Mouse (Mus musculus): ENCODE results near the gene Gm45808. TPM values are rescaled to one million over a fixed set of nuclear protein-coding genes. Genes with fewer than 3 reads are reported as not detected.
"Not testable (repeated sequence)": the region's sequence is repeated elsewhere in the genome, so short reads cannot be mapped to it uniquely, and the experiment has no call there.

Gene Gm45808
- polyA plus RNA-seq, 1 experiment from 2014 or later, result not detected

DNA sequence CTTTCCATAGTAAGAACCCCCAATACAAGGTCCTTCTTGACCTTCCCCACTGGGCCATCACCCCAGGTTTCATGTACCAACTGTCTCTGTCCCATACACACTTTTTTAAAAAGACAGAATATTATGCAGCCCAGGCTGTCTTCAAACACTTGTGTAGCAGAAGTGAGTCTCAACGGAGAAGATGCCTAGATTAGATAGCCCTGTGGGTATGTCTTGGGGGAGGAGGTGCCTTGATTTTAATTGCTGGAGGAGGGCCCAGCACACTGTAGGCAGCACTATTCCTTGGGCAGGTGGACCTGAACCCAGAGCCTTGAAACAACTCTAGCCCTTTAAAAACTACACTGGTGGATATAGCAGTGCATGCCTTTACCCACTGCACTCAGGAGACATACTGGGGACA lies 4.4 kb downstream of the Gm45808 start:
- H3K9me3 ChIP-seq (replicated peaks), result no peaks in the 10 kb centered on the region
- no peak overlapping the region for H3K4me3 ChIP-seq (replicated peaks)
- ATAC-seq (ENCODE audit: low FRiP score), result no peak
- H3K27ac ChIP-seq (replicated peaks), result no peak overlapping the region
- no peaks in the 10 kb centered on the region for H3K27me3 ChIP-seq (replicated peaks)
- H3K9ac ChIP-seq (replicated peaks), result no peak overlapping the region
- 0 out of 2 replicates have a peak, but pooled peaks cover 1% of the 10 kb centered on the region for H3K4me1 ChIP-seq
- WGBS, result 91% methylated on average over 1 of the region's 1 CpGs
- H3K36me3 ChIP-seq, result no peaks in the 10 kb centered on the region
- no peak overlapping the region for H3K4me2 ChIP-seq

DNA sequence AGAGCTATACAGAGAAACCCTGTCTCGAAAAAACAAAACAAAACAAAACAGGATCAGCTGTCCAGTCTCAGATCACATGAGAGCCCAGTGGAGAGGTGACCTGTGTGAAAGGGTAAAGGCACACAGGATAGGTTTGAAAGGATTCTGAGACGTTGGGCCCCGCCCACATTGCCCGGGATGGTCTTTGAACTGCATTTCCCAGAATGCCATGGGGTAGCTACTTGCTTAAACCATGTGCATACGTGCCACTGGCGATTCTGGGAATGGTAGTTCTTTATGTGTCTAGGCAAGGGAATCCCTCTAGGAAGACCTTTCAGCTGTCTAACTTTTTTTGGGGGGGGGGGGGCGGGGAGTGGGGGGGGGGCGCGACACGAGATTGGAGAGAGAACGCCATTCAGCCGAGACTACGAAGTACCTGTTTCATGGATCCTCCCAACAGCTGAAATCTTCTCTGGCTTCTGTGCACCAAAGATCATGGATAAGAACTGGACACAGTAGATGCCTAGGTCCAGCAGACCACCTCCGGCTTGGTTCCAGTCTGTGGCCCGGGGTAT lies 5.2 kb downstream of the Gm45808 start, which contains the start of gene Tulp2:
Gene Tulp2 (plus strand): TSS at position 504 of the 554 bp plus-strand sequence.
- no peaks in the 10 kb centered on the region for H3K36me3 ChIP-seq
- H3K27me3 ChIP-seq (replicated peaks), result no peaks in the 10 kb centered on the region
- 55% methylated on average over 15 of the region's 15 CpGs for WGBS
- H3K27ac ChIP-seq (replicated peaks), result no peak within 1 kb of the TSS
- no peak within 1 kb of the TSS for H3K9ac ChIP-seq (replicated peaks)
- H3K9me3 ChIP-seq (replicated peaks), result no peaks in the 10 kb centered on the region
- H3K4me1 ChIP-seq, result 0 out of 2 replicates have a peak, but pooled peaks cover 2% of the 10 kb centered on the region
- ATAC-seq (ENCODE audit: low FRiP score), result peak; percentile 73
- no peak within 1 kb of the TSS for H3K4me3 ChIP-seq (replicated peaks)
- H3K4me2 ChIP-seq, result no peak within 1 kb of the TSS

DNA sequence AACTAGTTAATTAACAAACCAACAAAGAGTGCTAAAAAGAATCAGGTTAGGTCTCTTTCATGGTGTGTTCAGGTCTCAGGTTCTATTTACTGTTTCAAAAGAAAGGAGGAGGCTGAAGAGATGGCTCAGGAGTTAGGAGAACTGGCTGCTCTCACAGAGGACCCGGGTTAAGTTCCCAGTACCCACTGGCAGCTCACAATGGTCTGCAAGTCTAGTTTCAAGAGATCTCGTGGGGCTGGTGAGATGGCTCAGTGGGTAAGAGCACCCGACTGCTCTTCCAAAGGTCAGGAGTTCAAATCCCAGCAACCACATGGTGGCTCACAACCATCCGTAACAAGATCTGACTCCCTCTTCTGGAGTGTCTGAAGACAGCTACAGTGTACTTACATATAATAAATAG lies 6.3 kb downstream of the Gm45808 start:
- H3K4me3 ChIP-seq (replicated peaks); ATAC-seq (ENCODE audit: low FRiP score); H3K27ac ChIP-seq (replicated peaks); H3K36me3 ChIP-seq; H3K9me3 ChIP-seq (replicated peaks); H3K27me3 ChIP-seq (replicated peaks); H3K9ac ChIP-seq (replicated peaks); H3K4me1 ChIP-seq; H3K4me2 ChIP-seq: not testable (repeated sequence)
- 68% methylated on average over 4 of the region's 4 CpGs for WGBS

DNA sequence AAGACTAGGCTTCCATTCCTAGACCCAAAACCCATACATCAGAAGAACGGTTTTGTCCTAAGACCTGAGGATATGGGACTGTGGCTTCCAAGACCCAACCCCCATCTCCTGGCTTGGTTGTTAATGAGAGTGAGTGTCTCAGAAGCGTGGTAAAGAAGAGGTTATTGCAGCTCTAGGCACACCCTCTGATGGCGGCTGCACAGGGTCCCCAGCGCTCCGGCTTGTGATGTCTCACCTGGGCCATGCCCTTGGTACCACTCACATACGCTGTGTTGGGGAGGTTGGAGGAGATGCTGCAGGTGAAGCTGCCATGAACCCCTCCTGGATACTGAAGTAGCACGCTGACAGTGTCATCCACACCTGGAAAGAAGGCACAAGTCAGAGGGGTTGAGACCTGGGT lies 7.8 kb downstream of the Gm45808 start:
- Histone ChIP-seq H3K27me3 (replicated peaks) (no peaks in the 10 kb centered on the region), H3K36me3 (no peaks in the 10 kb centered on the region), H3K4me2 (no peak overlapping the region), H3K4me1 (0 out of 2 replicates have a peak, but pooled peaks cover 2% of the 10 kb centered on the region), H3K9me3 (replicated peaks) (no peaks in the 10 kb centered on the region), H3K9ac (replicated peaks) (no peak overlapping the region), H3K27ac (replicated peaks) (no peak overlapping the region), H3K4me3 (replicated peaks) (no peak overlapping the region)
- no peak for ATAC-seq (ENCODE audit: low FRiP score)
- WGBS, result 93% methylated on average over 7 of the region's 7 CpGs

DNA sequence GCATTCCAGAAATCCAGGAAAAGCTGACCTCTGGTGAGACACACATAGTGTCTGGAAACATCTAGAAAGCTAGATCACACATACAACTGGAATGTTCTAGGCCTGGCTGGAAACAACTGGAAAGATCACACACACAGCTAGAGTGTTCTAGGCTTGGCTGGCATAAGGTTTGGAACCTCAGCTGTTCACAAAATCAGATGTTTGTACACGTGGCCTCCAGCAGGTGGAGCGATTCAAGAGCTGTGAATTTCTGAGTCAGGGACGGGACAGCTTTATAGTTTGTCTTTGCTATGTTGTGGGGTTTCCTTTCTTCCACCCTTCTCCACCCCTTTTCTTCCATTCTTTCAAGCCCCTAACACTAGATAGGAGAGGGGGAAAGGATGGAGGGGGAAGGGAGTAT lies 9.6 kb downstream of the Gm45808 start:
- Histone ChIP-seq H3K4me1 (0 out of 2 replicates have a peak, but pooled peaks cover 2% of the 10 kb centered on the region), H3K4me2 (no peak overlapping the region), H3K27me3 (replicated peaks) (no peaks in the 10 kb centered on the region), H3K27ac (replicated peaks) (no peak overlapping the region), H3K9ac (replicated peaks) (no peak overlapping the region), H3K4me3 (replicated peaks) (no peak overlapping the region), H3K36me3 (no peaks in the 10 kb centered on the region), H3K9me3 (replicated peaks) (no peaks in the 10 kb centered on the region)
- WGBS, result 9% methylated on average over 3 of the region's 3 CpGs
- no peak for ATAC-seq (ENCODE audit: low FRiP score)

DNA sequence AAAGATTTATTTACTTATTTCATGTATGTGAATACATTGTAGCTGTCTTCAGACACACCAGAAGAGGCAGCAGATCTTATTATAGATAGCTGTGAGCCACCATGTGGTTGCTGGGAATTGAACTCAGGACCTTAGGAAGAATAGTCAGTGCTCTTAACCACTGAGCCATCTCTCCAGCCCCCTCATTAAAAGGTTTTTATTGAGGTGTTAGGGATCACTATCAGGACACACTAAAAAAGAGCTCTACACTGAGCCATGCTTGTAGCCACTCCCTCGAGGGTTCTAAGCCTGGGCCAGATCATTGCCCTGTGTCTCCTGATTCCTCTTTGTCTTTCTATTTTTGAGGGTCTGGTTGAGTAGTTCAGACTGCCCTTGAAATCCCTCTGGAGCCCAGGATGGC lies 10.2 kb downstream of the Gm45808 start:
- 0 out of 2 replicates have a peak, but pooled peaks cover 2% of the 10 kb centered on the region for H3K4me1 ChIP-seq
- H3K4me3 ChIP-seq (replicated peaks), result no peak overlapping the region
- no peaks in the 10 kb centered on the region for H3K27me3 ChIP-seq (replicated peaks)
- ATAC-seq (ENCODE audit: low FRiP score), result no peak
- H3K4me2 ChIP-seq, result no peak overlapping the region
- no peaks in the 10 kb centered on the region for H3K36me3 ChIP-seq
- WGBS, result 50% methylated on average over 1 of the region's 1 CpGs
- H3K27ac ChIP-seq (replicated peaks), result no peak overlapping the region
- no peaks in the 10 kb centered on the region for H3K9me3 ChIP-seq (replicated peaks)
- H3K9ac ChIP-seq (replicated peaks), result no peak overlapping the region

DNA sequence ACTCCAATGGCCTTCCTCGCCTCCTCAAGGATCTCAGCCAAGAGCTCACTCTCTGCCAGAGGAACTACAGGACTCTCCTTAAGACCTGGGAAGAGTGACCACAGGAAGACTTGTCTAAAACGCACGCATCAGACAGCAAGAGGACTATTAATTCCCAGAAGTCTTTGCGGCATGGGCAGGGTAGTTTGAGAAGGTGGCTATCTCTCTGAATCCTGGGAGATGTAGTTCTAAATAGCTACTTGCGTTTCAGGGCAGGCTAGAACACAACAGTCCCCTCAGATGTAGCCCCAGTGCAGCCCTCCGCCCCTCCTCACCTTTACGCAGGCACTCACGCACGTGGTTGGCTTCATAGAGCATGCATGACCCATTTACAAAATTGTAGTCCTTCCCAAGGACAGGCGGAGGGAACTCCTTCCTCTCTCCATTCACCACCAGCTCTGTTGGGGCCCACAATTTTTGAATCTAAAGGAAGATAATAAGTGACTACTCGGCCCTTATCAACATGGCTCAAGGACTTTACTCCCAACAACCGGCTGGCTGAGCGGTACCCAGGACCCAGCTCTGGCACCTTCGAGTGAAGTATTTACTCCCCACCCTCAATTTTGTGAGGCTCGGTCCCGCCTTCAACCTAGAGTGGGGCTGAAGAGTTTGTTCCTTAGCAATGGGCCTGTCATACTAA lies 11.2 kb downstream of the Gm45808 start:
- ATAC-seq (ENCODE audit: low FRiP score), result no peak
- Histone ChIP-seq H3K4me2 (peak overlapping the region; percentile 30), H3K36me3 (no peaks in the 10 kb centered on the region), H3K27me3 (replicated peaks) (no peaks in the 10 kb centered on the region), H3K9ac (replicated peaks) (no peak overlapping the region), H3K4me3 (replicated peaks) (peak overlapping the region; percentile 9), H3K4me1 (0 out of 2 replicates have a peak, but pooled peaks cover 2% of the 10 kb centered on the region), H3K9me3 (replicated peaks) (no peaks in the 10 kb centered on the region), H3K27ac (replicated peaks) (no peak overlapping the region)
- WGBS, result 75% methylated on average over 16 of the region's 16 CpGs

DNA sequence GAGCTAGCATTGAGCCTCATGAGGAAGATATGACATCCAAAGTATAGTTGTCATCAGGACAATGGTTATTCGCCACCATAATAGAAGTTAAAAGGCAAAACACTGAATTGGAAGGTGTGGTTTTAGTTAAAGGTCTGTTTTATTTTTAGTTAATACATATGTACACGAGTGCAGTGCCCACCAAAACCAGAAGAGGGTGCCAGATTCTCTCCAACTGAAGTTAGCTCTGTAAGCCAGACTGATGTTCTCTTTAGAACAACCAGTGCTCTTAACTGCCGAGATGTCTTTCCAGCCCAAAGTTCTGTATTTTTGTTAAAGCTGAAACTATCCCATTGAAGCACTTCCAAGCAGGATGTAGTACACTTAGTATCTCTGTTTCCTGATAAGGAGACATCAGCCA lies 15.7 kb downstream of the Gm45808 start:
- no peak overlapping the region for H3K27ac ChIP-seq (replicated peaks)
- no peak overlapping the region for H3K9ac ChIP-seq (replicated peaks)
- H3K4me3 ChIP-seq (replicated peaks), result no peak overlapping the region
- no peaks in the 10 kb centered on the region for H3K36me3 ChIP-seq
- ATAC-seq (ENCODE audit: low FRiP score), result no peak
- H3K4me1 ChIP-seq, result peaks cover 12% of the 10 kb centered on the region
- WGBS, result 8% methylated on average over 3 of the region's 3 CpGs
- H3K4me2 ChIP-seq, result no peak overlapping the region
- H3K27me3 ChIP-seq (replicated peaks), result no peaks in the 10 kb centered on the region
- H3K9me3 ChIP-seq (replicated peaks), result no peaks in the 10 kb centered on the region

DNA sequence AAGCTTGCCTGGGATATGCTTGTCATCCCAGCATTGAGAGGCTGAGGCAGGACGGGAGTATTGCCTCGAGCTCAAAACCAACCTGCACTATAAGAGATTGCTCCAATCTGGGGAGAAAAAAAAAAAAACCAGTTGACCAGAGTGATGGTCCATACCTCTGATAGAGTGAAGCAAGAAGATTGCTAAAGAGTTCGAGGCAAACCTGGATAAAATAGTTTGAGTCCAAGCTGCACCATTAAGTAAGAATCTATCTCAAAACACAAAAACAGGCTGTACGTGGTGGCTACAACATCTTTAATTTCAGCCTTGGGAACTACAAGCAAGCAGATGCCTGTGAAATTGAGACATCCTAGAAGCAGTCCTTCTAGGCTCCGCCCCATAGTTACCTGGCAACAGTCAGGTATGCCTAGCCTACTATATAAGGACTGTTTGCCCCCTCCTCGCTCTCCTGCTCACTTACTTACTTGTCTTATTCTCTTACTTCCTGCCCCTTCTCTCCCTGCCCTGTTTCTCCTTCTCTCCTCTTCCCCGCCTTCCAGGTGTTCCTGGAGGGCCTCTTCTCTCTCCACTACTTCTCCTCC lies 19.4 kb downstream of the Gm45808 start:
- ATAC-seq (ENCODE audit: low FRiP score), result no peak
- no peaks in the 10 kb centered on the region for H3K9me3 ChIP-seq (replicated peaks)
- peak overlapping the region; percentile 96 for H3K4me2 ChIP-seq
- no peaks in the 10 kb centered on the region for H3K27me3 ChIP-seq (replicated peaks)
- peak overlapping the region; percentile 79 for H3K4me3 ChIP-seq (replicated peaks)
- H3K27ac ChIP-seq (replicated peaks), result 0 out of 2 replicates have a peak overlapping the region, but pooled peaks have one; percentile 41
- peak overlapping the region; percentile 36; the same call in 1 of the 2 replicates for H3K9ac ChIP-seq (replicated peaks)
- H3K36me3 ChIP-seq, result peaks cover 25% of the 10 kb centered on the region
- 39% methylated on average over 7 of the region's 7 CpGs for WGBS
- H3K4me1 ChIP-seq, result peaks cover 34% of the 10 kb centered on the region

DNA sequence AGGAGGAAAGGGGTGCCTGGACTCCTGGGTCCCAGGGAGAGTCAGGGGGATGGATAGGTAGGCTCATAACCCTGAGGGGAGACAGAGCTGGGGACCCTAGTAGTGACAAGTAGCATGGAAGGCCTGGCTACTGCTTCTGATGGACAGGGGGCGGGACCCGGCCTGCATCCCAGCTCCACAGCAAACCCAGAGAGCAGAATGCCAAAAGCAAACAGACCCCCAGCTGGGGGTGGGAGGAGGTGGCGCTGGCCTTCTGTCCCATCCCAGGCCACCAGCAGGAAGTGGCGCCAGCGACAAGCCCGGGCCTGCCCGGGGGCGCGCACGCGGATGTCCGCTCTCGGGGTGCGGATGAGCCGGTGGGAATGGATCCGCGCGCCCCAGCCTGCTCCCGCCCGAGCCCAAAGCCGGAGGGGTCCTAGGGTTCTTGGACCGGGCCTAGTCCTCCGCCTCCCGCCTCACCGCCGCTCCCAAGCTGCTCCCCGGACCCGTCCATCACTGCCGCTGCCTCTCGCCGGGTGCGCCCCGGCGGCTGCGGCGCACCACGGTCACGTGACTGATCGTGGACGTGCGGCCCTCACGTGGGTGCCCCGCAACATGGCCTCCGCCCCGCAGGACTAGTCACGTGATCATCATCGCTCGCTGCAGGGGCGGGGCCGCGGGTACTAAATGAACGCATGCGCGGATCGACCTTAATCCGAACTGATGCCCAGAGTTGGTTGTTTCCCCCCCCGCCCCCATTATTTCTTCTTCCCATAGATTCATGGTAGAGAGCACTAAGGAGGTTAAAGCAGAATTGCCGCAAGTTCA lies 20.1 kb downstream of the Gm45808 start, which contains the start of gene Bax:
Gene Bax (minus strand): TSS at position 616 of the 807 bp plus-strand sequence.
- Histone ChIP-seq H3K36me3 (peaks cover 30% of the 10 kb centered on the region), H3K4me2 (peak within 1 kb of the TSS; percentile 96), H3K9ac (replicated peaks) (peak within 1 kb of the TSS; percentile 89), H3K9me3 (replicated peaks) (no peaks in the 10 kb centered on the region), H3K4me1 (peaks cover 40% of the 10 kb centered on the region), H3K4me3 (replicated peaks) (peak within 1 kb of the TSS; percentile 79), H3K27ac (replicated peaks) (peak within 1 kb of the TSS; percentile 80), H3K27me3 (replicated peaks) (no peaks in the 10 kb centered on the region)
- ATAC-seq (ENCODE audit: low FRiP score), result peak; percentile 86
- under 1% methylated on average over 57 of the region's 58 CpGs for WGBS

DNA sequence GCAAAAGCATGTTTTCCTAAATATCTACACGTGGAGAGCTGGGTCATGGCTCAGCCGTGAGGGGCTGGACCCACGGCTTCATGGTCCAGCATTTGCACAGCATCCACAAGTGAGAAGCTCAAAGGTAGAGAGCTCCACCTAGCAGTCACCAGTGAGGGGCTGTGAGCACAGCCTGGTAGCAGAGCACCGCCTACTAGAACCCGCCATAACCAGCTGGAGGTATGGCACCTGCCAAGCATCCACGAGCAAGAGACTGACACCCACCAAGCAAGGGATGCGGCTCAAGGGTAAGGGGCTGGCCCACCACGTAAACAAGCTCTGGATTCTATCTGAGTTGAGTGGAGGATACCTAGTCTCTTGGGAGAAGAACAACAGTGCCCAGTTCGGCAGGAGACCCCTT lies 21.1 kb downstream of the Gm45808 start:
- Histone ChIP-seq H3K4me3 (replicated peaks) (peak overlapping the region; percentile 79), H3K4me2 (peak overlapping the region; percentile 96), H3K9ac (replicated peaks) (peak overlapping the region; percentile 89), H3K9me3 (replicated peaks) (no peaks in the 10 kb centered on the region), H3K36me3 (peaks cover 30% of the 10 kb centered on the region), H3K4me1 (peaks cover 48% of the 10 kb centered on the region), H3K27ac (replicated peaks) (no peak overlapping the region), H3K27me3 (replicated peaks) (no peaks in the 10 kb centered on the region)
- 81% methylated on average over 9 of the region's 9 CpGs for WGBS
- no peak for ATAC-seq (ENCODE audit: low FRiP score)

All from neural tube, embryonic 15.5 days (tissue).